Mouse (Mus musculus) CH12.LX (cell line): Measurements from ENCODE around the gene Vamp9. TPM values are rescaled to one million over a fixed set of nuclear protein-coding genes. Genes with fewer than 3 reads are reported as not detected.
A peak's percentile ranks its signal among the peaks of the same experiment; 100 is the strongest.

Source experiments
- DNase-seq: peaks from one replicate; pipeline ENCODE4 v3.0.0-alpha.2; 2013; ENCODE audit errors: extremely low read depth
- H3K27ac ChIP-seq: 2 replicates; pipeline ENCODE4 v1.5.1; 2012; ENCODE audit warnings: low read depth, mild to moderate bottlenecking, control low read depth, moderate library complexity; ENCODE audit not compliant: insufficient read depth
- H3K27me3 ChIP-seq: replicated peaks from 2 replicates; pipeline ENCODE3; 2012; ENCODE audit warnings: inconsistent platforms
- H3K36me3 ChIP-seq, 2 experiments: replicated peaks in 1 of 2; 2 replicates each; pipeline versions ENCODE3 to v1.6.1; 2012; ENCODE audit warnings: inconsistent platforms in 1 of 2, low read length in 1 of 2, mild to moderate bottlenecking in 1 of 2, mixed read lengths in 1 of 2, moderate library complexity in 1 of 2; ENCODE audit not compliant: control insufficient read depth in 1 of 2, insufficient read depth in 1 of 2
- H3K4me1 ChIP-seq, 2 experiments: 2 replicates each; pipeline ENCODE4 v1.6.1; 2012; ENCODE audit warnings: inconsistent platforms in 1 of 2, moderate library complexity in 1 of 2; ENCODE audit not compliant: insufficient read depth in 2 of 2, control insufficient read depth in 1 of 2
- H3K4me2 ChIP-seq: 2 replicates; pipeline ENCODE4 v1.6.1; 2012; ENCODE audit warnings: low read depth, mild to moderate bottlenecking, control low read depth; ENCODE audit not compliant: poor library complexity, insufficient read depth, severe bottlenecking
- H3K4me3 ChIP-seq, 3 experiments: fragments of 150-350 bp in 1 of 3; sonication (generic) in 1 of 3; replicated peaks in 1 of 3; 2 replicates each; pipeline versions ENCODE3 to v1.5.1; 2011 to 2012; ENCODE audit warnings: low read depth in 2 of 3, low read length in 2 of 3, mild to moderate bottlenecking in 2 of 3, moderate library complexity in 2 of 3, control low read depth in 1 of 3, improper control_type of control experiment in 1 of 3, inconsistent platforms in 1 of 3, mixed read lengths in 1 of 3; ENCODE audit not compliant: poor library complexity in 1 of 3
- H3K79me2 ChIP-seq: replicated peaks from 2 replicates; pipeline ENCODE4 v1.6.1; 2012; ENCODE audit warnings: mild to moderate bottlenecking, moderate library complexity; ENCODE audit not compliant: control insufficient read depth, poor library complexity, insufficient read depth, severe bottlenecking; ENCODE audit errors: extremely low read depth
- H3K9ac ChIP-seq: 2 replicates; pipeline ENCODE4 v1.6.1; 2012; ENCODE audit warnings: low read depth, mild to moderate bottlenecking, control low read depth, moderate library complexity; ENCODE audit not compliant: insufficient read depth
- H3K9me3 ChIP-seq: replicated peaks from 2 replicates; pipeline ENCODE3; 2012; ENCODE audit warnings: low read length, inconsistent platforms, mixed read lengths
- CHD1 ChIP-seq: IDR thresholded peaks from 2 replicates; pipeline ENCODE4 v1.6.1; 2012; ENCODE audit warnings: low read depth, low read length, improper control_type of control experiment, inconsistent platforms
- CHD2 ChIP-seq: IDR thresholded peaks from 2 replicates; pipeline ENCODE4 v1.6.1; 2011; ENCODE audit warnings: low read length, improper control_type of control experiment
- E2F4 ChIP-seq: IDR thresholded peaks from 2 replicates; pipeline ENCODE4 v1.6.1; 2011; ENCODE audit warnings: low read depth, low read length, improper control_type of control experiment; ENCODE audit not compliant: insufficient replicate concordance
- ELF1 ChIP-seq: IDR thresholded peaks from 2 replicates; pipeline ENCODE4 v1.6.1; 2014; ENCODE audit warnings: low read depth, mild to moderate bottlenecking, inconsistent platforms, low read length, improper control_type of control experiment
- EP300 ChIP-seq: IDR thresholded peaks from 2 replicates; pipeline ENCODE4 v1.6.1; 2011; ENCODE audit warnings: low read length, improper control_type of control experiment
- ETS1 ChIP-seq: conservative IDR thresholded peaks from 2 replicates; pipeline ENCODE4 v1.6.1; 2012; ENCODE audit warnings: low read depth, mild to moderate bottlenecking, inconsistent platforms, low read length, improper control_type of control experiment, moderate library complexity
- IRF4 ChIP-seq: IDR thresholded peaks from 2 replicates; pipeline ENCODE4 v1.6.1; 2014; ENCODE audit warnings: low read depth, mild to moderate bottlenecking, inconsistent platforms, low read length, improper control_type of control experiment
- JUN ChIP-seq: IDR thresholded peaks from 2 replicates; pipeline ENCODE4 v1.6.1; 2011; ENCODE audit warnings: low read depth, mild to moderate bottlenecking, low read length, improper control_type of control experiment, moderate library complexity; ENCODE audit not compliant: insufficient read depth
- KAT2A ChIP-seq: IDR thresholded peaks from 2 replicates; pipeline ENCODE4 v1.6.1; 2012; ENCODE audit warnings: low read length, improper control_type of control experiment, inconsistent platforms; ENCODE audit not compliant: insufficient replicate concordance
- MAFK ChIP-seq: IDR thresholded peaks from 2 replicates; pipeline ENCODE4 v1.6.1; 2011; ENCODE audit warnings: low read length, improper control_type of control experiment; ENCODE audit not compliant: insufficient replicate concordance
- NRF1 ChIP-seq: IDR thresholded peaks from 2 replicates; pipeline ENCODE4 v1.6.1; 2014; ENCODE audit warnings: low read depth, mild to moderate bottlenecking, inconsistent platforms, low read length, improper control_type of control experiment, moderate library complexity
- PAX5 ChIP-seq: IDR thresholded peaks from 2 replicates; pipeline ENCODE4 v1.6.1; 2012; ENCODE audit warnings: low read length, inconsistent platforms, mixed read lengths
- POLR2A ChIP-seq: IDR thresholded peaks from 2 replicates; pipeline ENCODE4 v1.6.1; 2011; ENCODE audit warnings: low read depth, mild to moderate bottlenecking, improper control_type of control experiment, low read length
- POLR2AphosphoS2 ChIP-seq: IDR thresholded peaks from 2 replicates; pipeline ENCODE4 v1.6.1; 2011; ENCODE audit warnings: low read depth, low read length, improper control_type of control experiment
- RAD21 ChIP-seq: IDR thresholded peaks from 2 replicates; pipeline ENCODE4 v1.6.1; 2011; ENCODE audit warnings: low read depth, mild to moderate bottlenecking, low read length, improper control_type of control experiment, moderate library complexity
- SIN3A ChIP-seq: IDR thresholded peaks from 2 replicates; pipeline ENCODE4 v1.6.1; 2012; ENCODE audit warnings: low read length, improper control_type of control experiment, inconsistent platforms
- SMC3 ChIP-seq: IDR thresholded peaks from 2 replicates; pipeline ENCODE4 v1.6.1; 2011; ENCODE audit warnings: low read depth, low read length, improper control_type of control experiment
- ZMIZ1 ChIP-seq: IDR thresholded peaks from 2 replicates; pipeline ENCODE4 v1.6.1; 2012; ENCODE audit warnings: low read depth, mild to moderate bottlenecking, inconsistent platforms, low read length, improper control_type of control experiment
- dilution Hi-C: fragments of 300-500 bp; cut with MboI; formaldehyde crosslinking; loops from 2 replicates; pipeline ENCODE4 v1.14.3; 2020; ENCODE audit warnings: low sequenced_read_pairs; ENCODE audit not compliant: extremely low pct_unique_long_range_greater_than_20kb, extremely low pct_ligation_motif_present
- in situ Hi-C: fragments of 300-500 bp; cut with MboI; formaldehyde crosslinking; loops from 3 replicates; pipeline ENCODE4 v1.14.3; 2019; ENCODE audit warnings: low sequenced_read_pairs, low pct_ligation_motif_present, low pct_unique_long_range_greater_than_20kb, mixed read lengths
- polyA plus RNA-seq: library from polyadenylated mRNA; unstranded; fragments of >175 nt; gene quantifications from 2 replicates; pipeline ENCODE4 v1.2.1, GENCODE M21; 2012; ENCODE audit warnings: low read depth; ENCODE audit not compliant: insufficient read length
- total RNA-seq, 2 experiments: library from RNA; depleted of rRNA; stranded (reverse); fragments of 300-350 nt in 1 of 2; fragments of >200 nt in 1 of 2; gene quantifications; 2 replicates each; pipeline ENCODE4 v1.2.3; 2012 to 2014

Vamp9 gene
- total and polyA plus RNA-seq, 3 experiments, result not detected

DNA sequence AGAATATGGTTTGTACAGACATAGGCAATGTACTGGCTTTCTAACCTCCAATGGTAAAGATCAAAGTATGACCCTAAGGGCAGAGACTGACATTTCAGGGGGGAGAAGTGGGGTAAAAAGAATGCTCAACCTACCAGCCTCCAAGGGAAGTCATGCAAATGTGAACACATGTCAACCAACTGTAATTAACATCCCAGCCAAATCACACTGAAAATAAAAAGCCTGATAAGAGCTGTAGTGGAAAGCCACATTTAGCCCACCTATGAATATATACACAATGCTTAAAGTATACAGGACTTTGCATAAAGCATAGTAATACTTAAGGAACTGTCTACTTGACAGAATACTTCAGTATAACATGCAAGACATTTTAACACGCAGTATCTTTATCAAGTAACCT is 69.7 kb downstream of the Vamp9 start:
- H3K4me2 ChIP-seq, result peak overlapping the region; percentile 95; the same call in 1 of the 2 replicates
- peaks cover 3% of the 10 kb centered on the region for H3K9me3 ChIP-seq
- H3K79me2 ChIP-seq, result peaks cover 67% of the 10 kb centered on the region
- no peak for DNase-seq
- no peak overlapping the region for H3K27ac ChIP-seq
- dilution Hi-C loops, result no loop called here
- peaks cover 6 to 29% of the 10 kb centered on the region in 2 experiments; a peak in 3 of 4 replicates for H3K4me1 ChIP-seq
- TF ChIP-seq IRF4 (no peak), ELF1 (no peak), EP300 (no peak), NRF1 (no peak), ZMIZ1 (no peak), MAFK (no peak), RAD21 (no peak), ETS1 (no peak), JUN (no peak), SMC3 (no peak), KAT2A (no peak), E2F4 (no peak), CHD2 (no peak), PAX5 (no peak), POLR2AphosphoS2 (no peak), CHD1 (no peak)
- in situ Hi-C loops, result no loop called here
- H3K9ac ChIP-seq, result peak overlapping the region; percentile 26; the same call in 1 of the 2 replicates
- H3K4me3 ChIP-seq, result peak overlapping the region; percentile 29 to 74 (median 36)
- H3K27me3 ChIP-seq, result no peaks in the 10 kb centered on the region
- peaks cover 7 to 37% of the 10 kb centered on the region in 2 experiments for H3K36me3 ChIP-seq

- H3K27me3 ChIP-seq, result no peaks in the 10 kb centered on the region
- DNase-seq, result peak; percentile 47
- no peak overlapping the region for H3K27ac ChIP-seq
- peak overlapping the region; percentile 92 for H3K4me2 ChIP-seq
- H3K79me2 ChIP-seq, result peaks cover 64% of the 10 kb centered on the region
- TF ChIP-seq ETS1 (no peak), POLR2A (no peak), SIN3A (peak; percentile 50)
- TF ChIP-seq, all 38 proteins: peak for 1
- peaks cover 6 to 29% of the 10 kb centered on the region in 2 experiments; a peak in 3 of 4 replicates for H3K4me1 ChIP-seq
- H3K9me3 ChIP-seq, result peaks cover 3% of the 10 kb centered on the region
- peak overlapping the region; percentile 74 to 99 (median 97) for H3K4me3 ChIP-seq
- dilution Hi-C loops, result no loop called here
- H3K36me3 ChIP-seq, result peaks cover 7 to 34% of the 10 kb centered on the region in 2 experiments
- peak overlapping the region; percentile 100 for H3K9ac ChIP-seq
- in situ Hi-C loops, result no loop called here
Measured at GRCm38 (mm10) chr5:99976334-99976955, 70.4 kb downstream of the Vamp9 start.
